Mouse (Mus musculus): ENCODE measurements around the gene Samsn1. TPM values are rescaled to one million over a fixed set of nuclear protein-coding genes. Genes with fewer than 3 reads are reported as not detected.

Gene Samsn1
- polyA plus RNA-seq, 1 experiment from 2014 or later: 1.4 TPM

- ATAC-seq: no peak
- Histone ChIP-seq H3K27ac (ENCODE audit: low read length) (no peak overlapping the region), H3K9ac (replicated peaks; ENCODE audit: low read depth, low read length) (no peak overlapping the region), H3K4me3 (replicated peaks; ENCODE audit: low read length) (no peak overlapping the region), H3K4me2 (ENCODE audit: low read length) (no peak overlapping the region), H3K36me3 (ENCODE audit: control insufficient read depth, insufficient read depth) (no peaks in the 10 kb centered on the region), H3K9me3 (ENCODE audit: control insufficient read depth, low read length) (no peaks in the 10 kb centered on the region), H3K27me3 (replicated peaks; ENCODE audit: control insufficient read depth, insufficient read depth, low read length) (no peaks in the 10 kb centered on the region), H3K4me1 (replicated peaks; ENCODE audit: control insufficient read depth, insufficient read depth, low read length) (no peaks in the 10 kb centered on the region; the same call in 1 of the 2 replicates)
- 91% methylated on average over 3 of the region's 3 CpGs for WGBS
Observed at GRCm38 (mm10) chr16:76002870-76003572, 19.1 kb downstream of the Samsn1 start.

- Histone ChIP-seq H3K4me1 (replicated peaks; ENCODE audit: control insufficient read depth, insufficient read depth, low read length) (no peaks in the 10 kb centered on the region; the same call in 1 of the 2 replicates), H3K4me3 (replicated peaks; ENCODE audit: low read length) (no peak overlapping the region), H3K9ac (replicated peaks; ENCODE audit: low read depth, low read length) (no peak overlapping the region), H3K36me3 (ENCODE audit: control insufficient read depth, insufficient read depth) (no peaks in the 10 kb centered on the region), H3K27me3 (replicated peaks; ENCODE audit: control insufficient read depth, insufficient read depth, low read length) (no peaks in the 10 kb centered on the region), H3K9me3 (ENCODE audit: control insufficient read depth, low read length) (no peaks in the 10 kb centered on the region), H3K27ac (ENCODE audit: low read length) (no peak overlapping the region), H3K4me2 (ENCODE audit: low read length) (no peak overlapping the region)
- no peak for ATAC-seq
- WGBS: 90% methylated on average over 12 of the region's 12 CpGs
Observed at GRCm38 (mm10) chr16:76002287-76002686, 19.8 kb downstream of the Samsn1 start.

- peak; percentile 58 for ATAC-seq
Observed at GRCm38 (mm10) chr16:76001788-76002187, 20.3 kb downstream of the Samsn1 start.

GRCm38 (mm10) chr16:76000127-76000526 lies 22.0 kb downstream of the Samsn1 start:
- Histone ChIP-seq H3K27ac (ENCODE audit: low read length) (no peak overlapping the region), H3K27me3 (replicated peaks; ENCODE audit: control insufficient read depth, insufficient read depth, low read length) (no peaks in the 10 kb centered on the region), H3K4me1 (replicated peaks; ENCODE audit: control insufficient read depth, insufficient read depth, low read length) (no peaks in the 10 kb centered on the region; the same call in 1 of the 2 replicates), H3K4me2 (ENCODE audit: low read length) (no peak overlapping the region), H3K4me3 (replicated peaks; ENCODE audit: low read length) (no peak overlapping the region), H3K36me3 (ENCODE audit: control insufficient read depth, insufficient read depth) (no peaks in the 10 kb centered on the region), H3K9me3 (ENCODE audit: control insufficient read depth, low read length) (no peaks in the 10 kb centered on the region), H3K9ac (replicated peaks; ENCODE audit: low read depth, low read length) (no peak overlapping the region)
- 76% methylated on average over 9 of the region's 9 CpGs for WGBS
- ATAC-seq: peak; percentile 38; the same call in 1 of the 2 replicates

More at GRCm38 (mm10) chr16:76001788-76002187, 20.3 kb downstream of the Samsn1 start:
- H3K9me3 ChIP-seq (ENCODE audit: control insufficient read depth, low read length): no peaks in the 10 kb centered on the region
- no peaks in the 10 kb centered on the region; the same call in 1 of the 2 replicates for H3K4me1 ChIP-seq (replicated peaks; ENCODE audit: control insufficient read depth, insufficient read depth, low read length)
- H3K27me3 ChIP-seq (replicated peaks; ENCODE audit: control insufficient read depth, insufficient read depth, low read length): no peaks in the 10 kb centered on the region
- no peaks in the 10 kb centered on the region for H3K36me3 ChIP-seq (ENCODE audit: control insufficient read depth, insufficient read depth)
- H3K9ac ChIP-seq (replicated peaks; ENCODE audit: low read depth, low read length): no peak overlapping the region
- 46% methylated on average over 6 of the region's 6 CpGs for WGBS
- no peak overlapping the region for H3K27ac ChIP-seq (ENCODE audit: low read length)
- no peak overlapping the region for H3K4me2 ChIP-seq (ENCODE audit: low read length)
- no peak overlapping the region for H3K4me3 ChIP-seq (replicated peaks; ENCODE audit: low read length)

- Histone ChIP-seq H3K4me1 (replicated peaks; ENCODE audit: control insufficient read depth, insufficient read depth, low read length) (no peaks in the 10 kb centered on the region), H3K4me3 (replicated peaks; ENCODE audit: low read length) (no peak overlapping the region), H3K9me3 (ENCODE audit: control insufficient read depth, low read length) (no peaks in the 10 kb centered on the region), H3K4me2 (ENCODE audit: low read length) (no peak overlapping the region), H3K27me3 (replicated peaks; ENCODE audit: control insufficient read depth, insufficient read depth, low read length) (no peaks in the 10 kb centered on the region), H3K27ac (ENCODE audit: low read length) (no peak overlapping the region), H3K36me3 (ENCODE audit: control insufficient read depth, insufficient read depth) (no peaks in the 10 kb centered on the region), H3K9ac (replicated peaks; ENCODE audit: low read depth, low read length) (no peak overlapping the region)
- ATAC-seq: no peak
- WGBS: 64% methylated on average over 1 of the region's 1 CpGs
Observed at GRCm38 (mm10) chr16:75990173-75990572, 31.9 kb downstream of the Samsn1 start.

- Histone ChIP-seq H3K27me3 (replicated peaks; ENCODE audit: control insufficient read depth, insufficient read depth, low read length) (no peaks in the 10 kb centered on the region), H3K4me3 (replicated peaks; ENCODE audit: low read length) (no peak overlapping the region), H3K9ac (replicated peaks; ENCODE audit: low read depth, low read length) (no peak overlapping the region), H3K36me3 (ENCODE audit: control insufficient read depth, insufficient read depth) (no peaks in the 10 kb centered on the region), H3K9me3 (ENCODE audit: control insufficient read depth, low read length) (0 out of 2 replicates have a peak, but pooled peaks cover 4% of the 10 kb centered on the region), H3K4me1 (replicated peaks; ENCODE audit: control insufficient read depth, insufficient read depth, low read length) (no peaks in the 10 kb centered on the region), H3K4me2 (ENCODE audit: low read length) (no peak overlapping the region), H3K27ac (ENCODE audit: low read length) (no peak overlapping the region)
- no peak for ATAC-seq
- WGBS: 94% methylated on average over 1 of the region's 1 CpGs
Observed at GRCm38 (mm10) chr16:75983831-75984230, 38.2 kb downstream of the Samsn1 start.

- no peak overlapping the region for H3K27ac ChIP-seq (ENCODE audit: low read length)
- 0 out of 2 replicates have a peak, but pooled peaks cover 3% of the 10 kb centered on the region for H3K9me3 ChIP-seq (ENCODE audit: control insufficient read depth, low read length)
- H3K4me3 ChIP-seq (replicated peaks; ENCODE audit: low read length): no peak overlapping the region
- no peaks in the 10 kb centered on the region for H3K4me1 ChIP-seq (replicated peaks; ENCODE audit: control insufficient read depth, insufficient read depth, low read length)
- H3K36me3 ChIP-seq (ENCODE audit: control insufficient read depth, insufficient read depth): no peaks in the 10 kb centered on the region
- H3K9ac ChIP-seq (replicated peaks; ENCODE audit: low read depth, low read length): no peak overlapping the region
- no peak overlapping the region for H3K4me2 ChIP-seq (ENCODE audit: low read length)
- ATAC-seq: no peak
- no peaks in the 10 kb centered on the region for H3K27me3 ChIP-seq (replicated peaks; ENCODE audit: control insufficient read depth, insufficient read depth, low read length)
Observed at GRCm38 (mm10) chr16:75979381-75979780, 42.7 kb downstream of the Samsn1 start.

- no peak overlapping the region for H3K27ac ChIP-seq (ENCODE audit: low read length)
- no peaks in the 10 kb centered on the region for H3K9me3 ChIP-seq (ENCODE audit: control insufficient read depth, low read length)
- no peaks in the 10 kb centered on the region for H3K27me3 ChIP-seq (replicated peaks; ENCODE audit: control insufficient read depth, insufficient read depth, low read length)
- H3K4me1 ChIP-seq (replicated peaks; ENCODE audit: control insufficient read depth, insufficient read depth, low read length): no peaks in the 10 kb centered on the region
- no peak overlapping the region for H3K4me2 ChIP-seq (ENCODE audit: low read length)
- WGBS: 74% methylated on average over 5 of the region's 5 CpGs
- no peak overlapping the region for H3K4me3 ChIP-seq (replicated peaks; ENCODE audit: low read length)
- H3K36me3 ChIP-seq (ENCODE audit: control insufficient read depth, insufficient read depth): no peaks in the 10 kb centered on the region
- H3K9ac ChIP-seq (replicated peaks; ENCODE audit: low read depth, low read length): no peak overlapping the region
- ATAC-seq: no peak
Observed at GRCm38 (mm10) chr16:75977798-75978197, 44.3 kb downstream of the Samsn1 start.

- no peaks in the 10 kb centered on the region for H3K36me3 ChIP-seq (ENCODE audit: control insufficient read depth, insufficient read depth)
- no peak overlapping the region for H3K27ac ChIP-seq (ENCODE audit: low read length)
- 79% methylated on average over 11 of the region's 11 CpGs for WGBS
- H3K4me3 ChIP-seq (replicated peaks; ENCODE audit: low read length): no peak overlapping the region
- no peak overlapping the region for H3K4me2 ChIP-seq (ENCODE audit: low read length)
- H3K27me3 ChIP-seq (replicated peaks; ENCODE audit: control insufficient read depth, insufficient read depth, low read length): no peaks in the 10 kb centered on the region
- H3K9ac ChIP-seq (replicated peaks; ENCODE audit: low read depth, low read length): no peak overlapping the region
- no peaks in the 10 kb centered on the region for H3K9me3 ChIP-seq (ENCODE audit: control insufficient read depth, low read length)
- ATAC-seq: no peak
- H3K4me1 ChIP-seq (replicated peaks; ENCODE audit: control insufficient read depth, insufficient read depth, low read length): 0 out of 2 replicates have a peak, but pooled peaks cover 2% of the 10 kb centered on the region
Observed at GRCm38 (mm10) chr16:75975682-75976332, 46.3 kb downstream of the Samsn1 start.
